Mouse (Mus musculus): ENCODE measurements around the gene Cxcl14.

GRCm38 (mm10) chr13:56243104-56243503 is 53.2 kb downstream of the Cxcl14 start:
- TF ChIP-seq CTCF (IDR thresholded peaks at IDR 0.05; ENCODE audit: borderline replicate concordance, insufficient read depth, low read depth, low read length) (no peak), POLR2A (IDR thresholded peaks at IDR 0.05; ENCODE audit: borderline replicate concordance, insufficient read depth, low read length) (no peak)
